Mouse (Mus musculus) erythroid progenitor cell, adult 5-6 weeks (primary cell): Measurements from ENCODE around the gene Ttc23. TPM values are rescaled to one million over a fixed set of nuclear protein-coding genes. Genes with fewer than 3 reads are reported as not detected.

Experiments used
- ATAC-seq: replicated peaks from 2 replicates; pipeline ENCODE4 v1.8.0; 2016; ENCODE audit warnings: moderate number of reproducible peaks, mild to moderate bottlenecking, moderate TSS enrichment, inconsistent platforms; ENCODE audit not compliant: poor library complexity, low FRiP score, severe bottlenecking
- total RNA-seq, 2 experiments: library from RNA; stranded (forward) in 1 of 2; stranded (reverse) in 1 of 2; fragments of 150-400 nt in 1 of 2; fragments of 186-747, 209-891 nt in 1 of 2; gene quantifications; 2 replicates each; pipeline versions ENCODE4 v1.2.3 to v1.2.4; 2015 to 2017; ENCODE audit warnings: low replicate concordance in 2 of 2

The Ttc23 gene
- total RNA-seq (2015; ENCODE audit: low replicate concordance) (14.1 TPM in 1 of 2 replicates, not detected in the other), total RNA-seq (2017; ENCODE audit: low replicate concordance) (0.77 TPM in 1 of 2 replicates, not detected in the other)

GRCm38 (mm10) chr7:67647277-67647676 lies at the start of gene Ttc23:
TSS of gene Ttc23 (plus strand) at chr7:67647410.
- ATAC-seq: no peak

- ATAC-seq: no peak
Observed at GRCm38 (mm10) chr7:67598050-67598449, 49.2 kb upstream of the Ttc23 start.

- no peak for ATAC-seq
Observed at GRCm38 (mm10) chr7:67605114-67605513, 42.1 kb upstream of the Ttc23 start.

GRCm38 (mm10) chr7:67606250-67606649 lies 41.0 kb upstream of the Ttc23 start:
- no peak for ATAC-seq

- ATAC-seq: no peak
Observed at GRCm38 (mm10) chr7:67607669-67608347, 39.4 kb upstream of the Ttc23 start.

GRCm38 (mm10) chr7:67608348-67609024 lies 38.7 kb upstream of the Ttc23 start:
- ATAC-seq: no peak

GRCm38 (mm10) chr7:67613795-67614463 lies 33.3 kb upstream of the Ttc23 start:
- ATAC-seq: no peak

- ATAC-seq: no peak
Observed at GRCm38 (mm10) chr7:67614464-67614861, 32.7 kb upstream of the Ttc23 start.

- no peak for ATAC-seq
Observed at GRCm38 (mm10) chr7:67616890-67617289, 30.3 kb upstream of the Ttc23 start.

GRCm38 (mm10) chr7:67617646-67618045 lies 29.6 kb upstream of the Ttc23 start:
- no peak for ATAC-seq

- no peak for ATAC-seq
Observed at GRCm38 (mm10) chr7:67618316-67618715, 28.9 kb upstream of the Ttc23 start.

- no peak for ATAC-seq
Observed at GRCm38 (mm10) chr7:67619836-67620235, 27.4 kb upstream of the Ttc23 start.

GRCm38 (mm10) chr7:67622151-67622550 lies 25.1 kb upstream of the Ttc23 start:
- no peak for ATAC-seq

- ATAC-seq: no peak
Observed at GRCm38 (mm10) chr7:67626671-67627070, 20.5 kb upstream of the Ttc23 start.

- no peak for ATAC-seq
Observed at GRCm38 (mm10) chr7:67629681-67630080, 17.5 kb upstream of the Ttc23 start.

GRCm38 (mm10) chr7:67630817-67631216 lies 16.4 kb upstream of the Ttc23 start:
- ATAC-seq: peak; percentile 80; the same call in 1 of the 2 replicates

GRCm38 (mm10) chr7:67632380-67632779 lies 14.8 kb upstream of the Ttc23 start:
- no peak for ATAC-seq

- no peak for ATAC-seq
Observed at GRCm38 (mm10) chr7:67634210-67634609, 13.0 kb upstream of the Ttc23 start.

GRCm38 (mm10) chr7:67636161-67636560 lies 11.0 kb upstream of the Ttc23 start:
- no peak for ATAC-seq

GRCm38 (mm10) chr7:67639006-67639405 lies 8.2 kb upstream of the Ttc23 start:
- ATAC-seq: no peak

- no peak for ATAC-seq
Observed at GRCm38 (mm10) chr7:67642955-67643354, 4.3 kb upstream of the Ttc23 start.
